Mouse (Mus musculus) bone marrow, adult 2 months (tissue): ENCODE measurements around the gene Zfp984. TPM values are rescaled to one million over a fixed set of nuclear protein-coding genes. Genes with fewer than 3 reads are reported as not detected.
A peak's percentile ranks its signal among the peaks of the same experiment; 100 is the strongest.
"Not testable (repeated sequence)": the region's sequence is repeated elsewhere in the genome, so short reads cannot be mapped to it uniquely, and the experiment has no call there.

ENCODE experiments used
- H3K27ac ChIP-seq: fragments of 200-500 bp; 2 replicates; pipeline ENCODE4 v1.5.1; 2012; ENCODE audit warnings: low read depth, mild to moderate bottlenecking, control low read depth, inconsistent platforms, low read length; ENCODE audit not compliant: control insufficient read depth, poor library complexity, insufficient read depth
- H3K4me1 ChIP-seq: fragments of 200-500 bp; 2 replicates; pipeline ENCODE4 v1.6.1; 2011; ENCODE audit warnings: low read length; ENCODE audit not compliant: control insufficient read depth, insufficient read depth
- H3K4me3 ChIP-seq: fragments of 200-500 bp; replicated peaks from 2 replicates; pipeline ENCODE3; 2011; ENCODE audit warnings: mild to moderate bottlenecking, low read depth, low read length, control low read depth; ENCODE audit not compliant: control insufficient read depth
- CTCF ChIP-seq: fragments of 200-500 bp; IDR thresholded peaks from 2 replicates; pipeline ENCODE4 v1.5.1; 2011; ENCODE audit warnings: low read length, control low read depth; ENCODE audit not compliant: control insufficient read depth, insufficient read depth
- POLR2A ChIP-seq: fragments of 200-500 bp; IDR thresholded peaks from 2 replicates; pipeline ENCODE4 v1.6.1; 2011; ENCODE audit warnings: low read depth, mild to moderate bottlenecking, control low read depth, low read length, borderline replicate concordance; ENCODE audit not compliant: control insufficient read depth
- WGBS: fragments of 180-500 bp; shearing (Covaris S2); methylation state at CpG from one replicate; pipeline ENCODE4 v1.1.7; 2018; 5-methylcytosine and 5-hydroxymethylcytosine counted together
- polyA plus RNA-seq: library from polyadenylated mRNA; stranded (reverse); fragments of >200 nt; gene quantifications from 2 replicates; pipeline ENCODE4 v1.2.4, GENCODE M21; 2011; ENCODE audit warnings: low replicate concordance; ENCODE audit not compliant: missing spikeins, insufficient read depth, insufficient read length

The Zfp984 gene
- polyA plus RNA-seq = 6.1 and 13.8 TPM in 2 replicates

DNA sequence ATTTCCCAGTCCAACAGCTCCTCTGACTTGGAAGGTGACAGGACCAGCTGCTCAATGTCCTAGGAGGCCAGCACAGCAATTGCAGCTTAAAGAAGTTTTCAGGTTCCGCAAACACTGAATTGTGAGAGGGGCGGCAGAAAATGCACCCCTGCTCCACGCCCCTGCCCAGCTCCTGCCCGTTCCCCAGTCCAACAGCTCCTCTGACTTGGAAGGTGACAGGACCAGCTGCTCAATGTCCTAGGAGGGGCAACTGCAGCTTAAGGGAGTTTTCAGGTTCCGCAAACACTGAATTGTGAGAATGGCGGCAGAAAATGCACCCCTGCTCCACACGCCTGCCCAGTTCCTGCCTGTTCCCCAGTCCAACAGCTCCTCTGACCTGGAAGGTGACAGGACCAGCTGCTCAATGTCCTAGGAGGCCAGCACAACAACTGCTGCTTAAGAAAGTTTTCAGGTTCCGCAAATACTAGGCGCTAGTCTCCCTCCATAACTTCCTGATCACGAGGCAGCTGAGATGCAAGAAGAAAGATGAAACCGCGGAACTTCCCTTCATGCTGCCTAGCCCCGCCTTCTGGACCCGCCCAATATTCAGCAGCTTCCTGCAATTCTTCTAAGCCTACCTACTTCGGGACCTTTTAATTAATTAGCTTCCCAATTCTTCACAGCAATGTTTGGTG lies at the start of gene Zfp984:
TSS of gene Zfp984 (minus strand) at position 497 of the 674 bp plus-strand sequence.
- TF ChIP-seq POLR2A = 0 out of 2 replicates have a peak, but pooled peaks have one; percentile 25
- H3K27ac ChIP-seq = peak within 1 kb of the TSS; percentile 76
- not testable (repeated sequence) for H3K4me1 ChIP-seq
- peak within 1 kb of the TSS; percentile 74 for H3K4me3 ChIP-seq
- 15% methylated on average over 15 of the region's 15 CpGs for WGBS

DNA sequence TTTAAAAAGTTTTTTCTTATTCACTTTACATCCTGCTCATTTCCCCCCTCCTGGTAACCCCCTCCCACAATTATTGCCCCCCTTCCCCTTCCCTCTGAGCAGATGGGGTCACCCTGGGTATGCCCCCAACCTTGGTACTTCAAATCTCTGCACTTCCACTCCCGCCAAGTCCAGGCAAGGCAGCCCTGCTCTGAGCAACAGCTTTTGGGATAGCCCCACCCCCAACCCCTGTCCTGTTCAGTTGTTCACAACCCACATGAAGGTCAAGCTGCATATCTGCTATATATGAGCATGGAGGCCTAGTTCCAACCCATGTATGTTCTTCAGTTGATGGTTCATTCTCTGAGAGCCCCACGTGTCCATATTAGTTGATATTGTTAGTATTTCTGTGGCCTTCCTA lies 41.2 kb upstream of the Zfp984 start:
- 75% methylated on average over 2 of the region's 2 CpGs for WGBS
- no peak overlapping the region for H3K27ac ChIP-seq
- H3K4me3 ChIP-seq = no peak overlapping the region
- H3K4me1 ChIP-seq = no peaks in the 10 kb centered on the region
- TF ChIP-seq CTCF = no peak
- no peak for TF ChIP-seq POLR2A

DNA sequence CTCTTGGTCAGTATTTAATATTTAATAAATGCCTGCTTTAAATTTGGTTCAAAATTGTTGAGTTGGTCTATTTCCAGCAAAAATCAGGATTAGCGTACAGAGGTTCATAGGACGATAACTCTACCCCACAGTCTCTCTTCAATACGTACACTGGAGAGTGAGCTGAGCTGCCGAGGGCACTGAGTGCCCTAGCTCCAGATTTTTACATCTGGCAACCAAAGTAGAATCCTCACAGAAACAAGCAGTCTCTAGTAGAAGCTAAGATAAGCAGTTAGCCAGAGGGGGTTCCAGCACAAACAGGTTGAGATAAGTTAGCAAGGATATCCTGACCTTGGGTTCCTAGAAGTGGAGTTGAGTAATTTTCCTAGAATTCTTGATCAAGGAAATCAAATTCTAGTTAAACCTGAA lies 39.0 kb upstream of the Zfp984 start:
- 0% methylated on average over 4 of the region's 4 CpGs for WGBS
- Histone ChIP-seq H3K4me3 (peak overlapping the region; percentile 100), H3K27ac (no peak overlapping the region), H3K4me1 (no peaks in the 10 kb centered on the region)
- TF ChIP-seq POLR2A (no peak), CTCF (no peak)

DNA sequence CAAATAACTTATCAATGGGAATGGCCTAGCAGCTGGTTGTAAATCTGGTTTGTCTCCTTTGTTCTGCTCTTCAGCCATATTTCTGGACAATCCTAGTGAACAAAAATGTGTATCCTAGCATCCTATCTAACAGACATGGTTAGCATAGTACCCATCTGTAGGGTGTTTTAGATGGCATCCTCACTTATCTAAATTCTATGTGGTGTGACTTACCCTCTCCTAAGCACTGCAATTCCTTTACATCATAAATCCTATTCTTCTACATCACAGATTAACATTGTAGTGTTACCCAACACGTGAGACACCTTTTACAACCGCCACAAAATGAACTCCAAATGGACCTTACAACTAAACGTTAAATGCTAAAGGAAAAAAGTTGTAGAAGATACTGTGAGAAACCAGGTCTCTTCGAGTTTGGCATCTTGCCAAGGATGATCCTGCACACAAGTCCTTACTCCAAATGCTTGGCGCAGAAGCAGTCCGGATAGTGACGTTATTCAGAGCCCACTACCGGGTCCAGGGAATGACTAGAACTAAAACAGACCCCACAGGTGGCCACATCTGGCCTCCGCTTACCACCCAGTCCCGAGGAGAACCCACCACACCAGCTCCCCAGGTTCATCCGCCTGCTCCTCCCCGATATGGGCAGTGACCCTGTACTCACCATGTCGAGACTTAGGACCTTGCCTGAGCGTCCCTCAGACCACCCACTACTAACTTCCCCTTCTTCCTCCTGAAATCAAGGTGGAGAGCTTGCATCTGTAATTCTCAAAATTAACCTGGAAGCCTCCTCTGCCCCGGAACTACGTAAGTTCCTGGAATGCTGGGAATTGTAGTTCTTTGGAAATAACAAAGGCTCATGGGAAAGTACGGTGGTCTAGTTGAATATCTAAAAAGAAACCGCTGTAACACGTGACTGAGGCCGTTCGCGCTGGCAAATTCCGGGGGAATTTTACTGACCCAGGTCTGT lies 38.3 kb upstream of the Zfp984 start, which contains the start of gene Zfp933:
TSS of gene Zfp933 (minus strand) at position 753 of the 970 bp plus-strand sequence.
- Histone ChIP-seq H3K4me1 (no peaks in the 10 kb centered on the region), H3K4me3 (peak within 1 kb of the TSS; percentile 100), H3K27ac (peak within 1 kb of the TSS; percentile 15; the same call in 1 of the 2 replicates)
- no peak for TF ChIP-seq POLR2A
- no peak for TF ChIP-seq CTCF
- WGBS = 2% methylated on average over 23 of the region's 23 CpGs

DNA sequence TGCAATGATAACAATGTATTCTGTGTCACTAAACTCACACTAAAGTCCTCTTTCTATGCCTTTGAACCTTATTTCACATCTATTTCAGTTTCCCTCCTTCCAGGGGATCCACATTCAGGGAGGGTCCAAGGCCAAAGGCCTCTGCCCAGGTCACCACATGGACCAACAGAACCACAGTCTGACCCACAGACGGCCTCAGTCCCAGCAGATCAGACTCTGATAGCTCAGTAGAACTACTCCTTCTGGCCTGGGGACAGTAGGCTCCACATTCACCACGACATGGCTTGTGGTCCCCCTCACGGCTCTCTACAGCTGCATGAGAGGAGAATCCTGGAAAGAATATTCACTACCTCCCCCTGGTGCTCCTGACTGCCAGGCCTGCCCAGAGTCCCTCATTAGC lies 33.3 kb upstream of the Zfp984 start:
- H3K27ac ChIP-seq = no peak overlapping the region
- TF ChIP-seq POLR2A = no peak
- 90% methylated on average over 3 of the region's 3 CpGs for WGBS
- H3K4me3 ChIP-seq = no peak overlapping the region
- no peaks in the 10 kb centered on the region for H3K4me1 ChIP-seq

DNA sequence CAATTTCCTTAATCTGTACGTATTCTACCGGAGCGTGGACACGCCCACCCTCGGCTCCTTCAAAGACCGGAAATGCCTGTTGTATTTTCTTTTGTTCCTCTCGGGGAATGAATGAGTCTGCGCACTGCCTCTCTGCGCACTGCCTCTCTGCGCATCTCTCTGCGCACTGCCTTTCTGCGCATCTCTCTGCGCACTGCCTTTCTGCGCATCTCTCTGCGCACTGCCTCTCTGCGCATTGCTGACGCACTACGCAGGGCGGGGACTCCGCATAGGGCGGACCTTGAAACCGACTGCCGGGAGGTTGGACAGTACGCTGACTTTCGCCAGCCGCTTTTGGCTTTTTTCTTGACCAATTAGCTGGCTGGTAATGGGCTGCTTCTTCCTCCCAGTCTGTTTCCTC lies 29.7 kb upstream of the Zfp984 start:
- H3K4me3 ChIP-seq, H3K4me1 ChIP-seq, H3K27ac ChIP-seq: not testable (repeated sequence)
- WGBS = 93% methylated on average over 21 of the region's 26 CpGs

DNA sequence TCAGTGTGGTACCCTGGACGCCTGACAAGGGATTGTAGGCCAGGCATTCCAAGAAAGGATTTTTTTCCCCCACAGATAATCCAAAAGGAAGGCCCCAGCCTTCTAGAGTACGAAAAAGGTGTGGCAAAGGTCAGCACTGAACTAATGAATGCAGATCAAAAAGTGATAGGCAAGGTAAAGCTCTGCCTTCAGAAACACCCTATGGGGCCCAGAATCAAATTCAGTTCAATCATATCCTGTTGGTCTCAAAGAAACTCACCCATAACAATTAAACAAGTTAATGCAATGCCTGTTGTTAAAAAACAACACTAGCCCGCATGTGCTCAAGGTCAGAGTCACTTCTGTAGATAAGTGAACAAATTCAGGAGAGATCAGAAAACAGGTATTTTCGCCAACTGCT lies 14.8 kb upstream of the Zfp984 start:
- no peak for TF ChIP-seq CTCF
- no peak for TF ChIP-seq POLR2A
- 83% methylated on average over 4 of the region's 4 CpGs for WGBS
- Histone ChIP-seq H3K4me3 (no peak overlapping the region), H3K27ac (no peak overlapping the region), H3K4me1 (no peaks in the 10 kb centered on the region)

DNA sequence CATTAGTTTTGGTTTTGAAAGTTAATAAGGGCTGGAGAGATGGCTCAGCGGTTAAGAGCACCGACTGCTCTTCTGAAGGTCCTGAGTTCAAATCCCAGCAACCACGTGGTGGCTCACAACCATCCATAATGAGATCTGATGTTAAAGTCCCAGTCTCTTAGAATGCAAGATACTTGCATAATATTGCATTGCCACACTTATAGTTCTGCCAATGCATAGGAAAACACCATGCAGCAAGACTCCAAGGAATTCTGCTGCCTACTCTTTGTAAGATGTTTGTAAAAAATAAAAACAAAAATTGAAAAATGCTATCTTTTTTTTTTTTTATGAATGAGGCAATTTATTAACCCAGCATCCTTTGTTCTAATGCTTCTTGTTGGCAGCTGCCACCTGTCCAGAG lies 11.8 kb upstream of the Zfp984 start:
- WGBS = 82% methylated on average over 3 of the region's 3 CpGs
- H3K4me3 ChIP-seq, H3K27ac ChIP-seq, H3K4me1 ChIP-seq: not testable (repeated sequence)

DNA sequence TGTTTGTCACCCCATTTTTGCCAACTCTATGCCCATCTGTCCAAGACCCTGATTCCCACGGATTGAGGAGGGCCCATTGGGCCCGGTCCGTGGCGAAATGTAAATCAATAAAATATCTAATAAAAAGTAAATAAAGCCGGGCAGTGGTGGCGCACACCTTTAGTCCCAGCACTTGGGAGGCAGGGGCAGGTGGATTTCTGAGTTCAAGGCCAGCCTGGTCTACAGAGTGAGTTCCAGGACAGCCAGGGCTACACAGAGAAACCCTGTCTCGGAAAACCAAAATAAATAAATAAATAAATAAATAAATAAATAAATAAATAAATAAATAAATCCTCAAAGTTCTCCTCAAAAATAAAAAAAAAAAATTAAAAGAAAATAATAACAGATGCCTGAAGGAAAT lies 10.1 kb upstream of the Zfp984 start:
- H3K4me1 ChIP-seq, H3K27ac ChIP-seq, H3K4me3 ChIP-seq: not testable (repeated sequence)
- 81% methylated on average over 7 of the region's 7 CpGs for WGBS
